Mouse (Mus musculus) erythroblast, embryonic 14.5 days (primary cell): Measurements from ENCODE around the gene Fjx1. TPM values are rescaled to one million over a fixed set of nuclear protein-coding genes. Genes with fewer than 3 reads are reported as not detected.
A peak's percentile ranks its signal among the peaks of the same experiment; 100 is the strongest.

ENCODE experiments used
- H3K27me3 ChIP-seq: 2 replicates; pipeline ENCODE4 v1.6.1; 2012; ENCODE audit warnings: inconsistent platforms; ENCODE audit not compliant: control insufficient read depth
- H3K36me3 ChIP-seq: 2 replicates; pipeline ENCODE4 v1.6.1; 2012; ENCODE audit warnings: mild to moderate bottlenecking, inconsistent platforms; ENCODE audit not compliant: control insufficient read depth
- H3K4me1 ChIP-seq: 2 replicates; pipeline ENCODE4 v1.6.1; 2012; ENCODE audit warnings: inconsistent platforms; ENCODE audit not compliant: control insufficient read depth
- H3K4me3 ChIP-seq: replicated peaks from 2 replicates; pipeline ENCODE3; 2012; ENCODE audit warnings: moderate library complexity, mild to moderate bottlenecking, inconsistent platforms
- H3K9me3 ChIP-seq: 2 replicates; pipeline ENCODE4 v1.6.1; 2012; ENCODE audit warnings: low read length, inconsistent platforms, mixed read lengths; ENCODE audit not compliant: control insufficient read depth
- GATA1 ChIP-seq: IDR thresholded peaks from 2 replicates; pipeline ENCODE4 v1.6.1; 2012; ENCODE audit warnings: low read length, inconsistent platforms, mixed read lengths
- TAL1 ChIP-seq: IDR thresholded peaks from 3 replicates; pipeline ENCODE4 v1.6.1; 2012; ENCODE audit warnings: low read length, inconsistent platforms, mixed read lengths
- polyA plus RNA-seq: library from polyadenylated mRNA; stranded (reverse); fragments of >175 nt; gene quantifications from 2 replicates; pipeline ENCODE4 v1.2.3, GENCODE M21; 2012

Fjx1 gene
- polyA plus RNA-seq, 1 experiment: not detected

- H3K9me3 ChIP-seq: no peaks in the 10 kb centered on the region
- TF ChIP-seq GATA1 (no peak), TAL1 (no peak)
- no peaks in the 10 kb centered on the region; the same call in none of the 2 replicates for H3K27me3 ChIP-seq
- no peaks in the 10 kb centered on the region for H3K4me1 ChIP-seq
- no peaks in the 10 kb centered on the region for H3K36me3 ChIP-seq
- H3K4me3 ChIP-seq: no peak overlapping the region
These were observed 45.7 kb downstream of the Fjx1 start for GRCm38 (mm10) chr2:102406324-102407304.

DNA sequence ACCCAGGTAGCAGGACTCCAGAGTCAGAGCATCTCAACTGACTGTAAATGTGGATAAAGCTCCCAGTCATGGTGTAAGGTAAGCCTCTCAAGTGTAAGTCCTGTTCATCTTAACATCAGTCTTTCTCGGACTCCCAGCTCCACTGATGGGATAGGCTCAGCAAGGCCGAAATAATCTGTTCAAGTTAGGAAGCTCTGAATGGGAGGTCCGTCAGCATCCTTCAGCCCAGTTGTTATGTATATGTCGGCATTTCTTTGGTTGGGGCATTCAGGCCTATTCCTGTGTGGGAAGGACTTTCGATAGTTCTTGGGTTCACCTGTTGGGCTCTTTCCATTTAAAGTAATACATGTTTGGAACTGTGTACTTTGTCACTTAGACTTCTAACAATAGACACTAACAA lies 48.3 kb downstream of the Fjx1 start:
- Histone ChIP-seq H3K4me3 (no peak overlapping the region), H3K36me3 (peaks cover 3% of the 10 kb centered on the region), H3K27me3 (peaks cover 14% of the 10 kb centered on the region), H3K4me1 (peaks cover 25% of the 10 kb centered on the region), H3K9me3 (peaks cover 8% of the 10 kb centered on the region; the same call in 1 of the 2 replicates)
- no peak for TF ChIP-seq GATA1
- no peak for TF ChIP-seq TAL1

- H3K36me3 ChIP-seq: peaks cover 3% of the 10 kb centered on the region
- H3K27me3 ChIP-seq: peaks cover 14% of the 10 kb centered on the region
- H3K9me3 ChIP-seq: peaks cover 8% of the 10 kb centered on the region; the same call in 1 of the 2 replicates
- TF ChIP-seq GATA1 (no peak), TAL1 (no peak)
- no peak overlapping the region for H3K4me3 ChIP-seq
- peaks cover 25% of the 10 kb centered on the region for H3K4me1 ChIP-seq
These were observed 49.0 kb downstream of the Fjx1 start for GRCm38 (mm10) chr2:102403306-102403705.

GRCm38 (mm10) chr2:102401352-102401692 lies 51.0 kb downstream of the Fjx1 start:
- H3K4me1 ChIP-seq: peaks cover 31% of the 10 kb centered on the region
- peaks cover 14% of the 10 kb centered on the region for H3K27me3 ChIP-seq
- TF ChIP-seq TAL1 (no peak), GATA1 (no peak)
- H3K9me3 ChIP-seq: peaks cover 8% of the 10 kb centered on the region; the same call in 1 of the 2 replicates
- H3K36me3 ChIP-seq: peaks cover 3% of the 10 kb centered on the region
- peak overlapping the region; percentile 71 for H3K4me3 ChIP-seq

DNA sequence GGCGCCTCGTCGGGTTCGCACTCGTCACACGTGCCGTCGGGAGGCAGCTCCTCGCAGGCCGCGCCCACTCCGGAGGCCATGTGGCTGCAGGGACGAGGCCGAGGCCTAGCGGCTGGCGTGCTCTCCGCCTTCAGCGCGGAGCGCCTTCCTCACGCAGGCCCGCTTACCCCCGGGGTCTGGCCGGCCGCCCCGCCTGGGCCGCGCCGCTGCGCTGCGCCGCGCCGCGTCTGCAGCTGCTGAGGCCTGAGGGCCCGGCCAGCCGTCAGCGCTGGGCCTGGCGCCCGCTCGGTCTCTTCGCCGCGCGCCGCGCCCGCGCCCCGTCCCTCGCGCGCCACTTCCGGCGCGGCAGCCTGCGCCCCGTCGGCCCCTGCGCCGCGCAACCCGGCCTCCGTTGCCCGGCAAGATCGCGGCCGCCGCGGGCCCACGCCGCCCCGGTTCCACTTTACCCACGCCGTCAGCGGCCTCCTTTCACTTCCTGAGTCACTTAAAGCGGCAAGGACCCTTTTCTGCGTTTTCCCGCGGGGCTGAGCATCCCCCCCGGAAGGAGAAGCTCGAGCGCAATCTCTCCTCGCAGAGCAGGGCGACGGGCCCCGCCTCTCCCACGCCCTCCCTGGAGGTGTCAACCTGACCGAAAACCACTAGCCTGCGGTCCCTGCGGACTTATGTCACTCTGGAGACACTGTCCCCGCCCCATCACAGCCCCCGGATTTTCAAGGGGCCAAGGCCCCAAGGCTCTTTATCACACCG lies 51.5 kb downstream of the Fjx1 start:
- no peak for TF ChIP-seq GATA1
- TF ChIP-seq TAL1: no peak
- Histone ChIP-seq H3K36me3 (peaks cover 3% of the 10 kb centered on the region), H3K9me3 (peaks cover 8% of the 10 kb centered on the region; the same call in 1 of the 2 replicates), H3K4me1 (peaks cover 31% of the 10 kb centered on the region), H3K4me3 (peak overlapping the region; percentile 71), H3K27me3 (peaks cover 14% of the 10 kb centered on the region)

GRCm38 (mm10) chr2:102399864-102400604 lies 52.3 kb downstream of the Fjx1 start:
- peaks cover 31% of the 10 kb centered on the region for H3K4me1 ChIP-seq
- H3K36me3 ChIP-seq: peaks cover 3% of the 10 kb centered on the region
- H3K27me3 ChIP-seq: peaks cover 14% of the 10 kb centered on the region
- TF ChIP-seq GATA1 (no peak), TAL1 (no peak)
- peak overlapping the region; percentile 71 for H3K4me3 ChIP-seq
- H3K9me3 ChIP-seq: peaks cover 8% of the 10 kb centered on the region; the same call in 1 of the 2 replicates

Other genes with a start within 250 kb of the Fjx1 start
- 0.18 and 0.30 TPM in 2 replicates for gene Trim44, start 44.7 kb downstream of the Fjx1 start, polyA plus RNA-seq
- gene Pamr1, start 97.5 kb upstream of the Fjx1 start, polyA plus RNA-seq: 0.03 TPM in 1 of 2 replicates, not detected in the other
- 0.01 TPM in 1 of 2 replicates, not detected in the other for gene Slc1a2, start 206.2 kb upstream of the Fjx1 start, polyA plus RNA-seq